Mouse (Mus musculus) megakaryocyte, embryonic 14.5 days (primary cell): Measurements from ENCODE around the gene Cck. TPM values are rescaled to one million over a fixed set of nuclear protein-coding genes. Genes with fewer than 3 reads are reported as not detected.

Source experiments
- H3K27me3 ChIP-seq: replicated peaks from 2 replicates; pipeline ENCODE3; 2012; ENCODE audit warnings: inconsistent platforms
- H3K36me3 ChIP-seq: replicated peaks from 2 replicates; pipeline ENCODE3; 2012; ENCODE audit warnings: low read length, inconsistent platforms, mixed read lengths
- H3K4me1 ChIP-seq: 2 replicates; pipeline ENCODE4 v1.6.1; 2012; ENCODE audit warnings: inconsistent platforms
- H3K4me3 ChIP-seq: replicated peaks from 2 replicates; pipeline ENCODE3; 2012; ENCODE audit warnings: moderate library complexity, mild to moderate bottlenecking, inconsistent platforms
- H3K9me3 ChIP-seq: 2 replicates; pipeline ENCODE4 v1.6.1; 2012; ENCODE audit warnings: inconsistent platforms
- FLI1 ChIP-seq: IDR thresholded peaks from 2 replicates; pipeline ENCODE4 v1.6.1; 2012; ENCODE audit warnings: low read length, inconsistent platforms, mixed read lengths
- GATA1 ChIP-seq: IDR thresholded peaks from 3 replicates; pipeline ENCODE4 v1.6.1; 2012; ENCODE audit warnings: mixed read lengths, low read length, inconsistent platforms, borderline replicate concordance
- polyA plus RNA-seq: library from polyadenylated mRNA; stranded (reverse); fragments of >175 nt; gene quantifications from 2 replicates; pipeline ENCODE4 v1.2.3, GENCODE M21; 2012; ENCODE audit warnings: low replicate concordance; ENCODE audit not compliant: insufficient read depth

Cck gene
- polyA plus RNA-seq, 1 experiment = not detected

- no peaks in the 10 kb centered on the region for H3K36me3 ChIP-seq
- no peak overlapping the region for H3K4me3 ChIP-seq
- no peaks in the 10 kb centered on the region for H3K9me3 ChIP-seq
- H3K4me1 ChIP-seq = peaks cover 4% of the 10 kb centered on the region; the same call in 1 of the 2 replicates
- no peak for TF ChIP-seq FLI1
- TF ChIP-seq GATA1 = no peak
- H3K27me3 ChIP-seq = peaks cover 81% of the 10 kb centered on the region
These were observed 608 bp upstream of the Cck start for GRCm38 (mm10) chr9:121496102-121496501.

- Histone ChIP-seq H3K4me3 (no peak overlapping the region), H3K36me3 (no peaks in the 10 kb centered on the region), H3K27me3 (peaks cover 89% of the 10 kb centered on the region), H3K4me1 (peaks cover 4% of the 10 kb centered on the region; the same call in 1 of the 2 replicates), H3K9me3 (no peaks in the 10 kb centered on the region)
- no peak for TF ChIP-seq GATA1
- no peak for TF ChIP-seq FLI1
These were observed 1.3 kb downstream of the Cck start for GRCm38 (mm10) chr9:121494006-121494767.

- H3K4me1 ChIP-seq = peaks cover 4% of the 10 kb centered on the region; the same call in 1 of the 2 replicates
- H3K4me3 ChIP-seq = no peak overlapping the region
- TF ChIP-seq FLI1 = no peak
- no peak for TF ChIP-seq GATA1
- 0 out of 2 replicates have a peak, but pooled peaks cover 11% of the 10 kb centered on the region for H3K9me3 ChIP-seq
- peaks cover 93% of the 10 kb centered on the region for H3K27me3 ChIP-seq
- no peaks in the 10 kb centered on the region for H3K36me3 ChIP-seq
These were observed 3.8 kb downstream of the Cck start for GRCm38 (mm10) chr9:121491592-121492240.

- peaks cover 78% of the 10 kb centered on the region for H3K27me3 ChIP-seq
- no peaks in the 10 kb centered on the region for H3K36me3 ChIP-seq
- no peak for TF ChIP-seq GATA1
- TF ChIP-seq FLI1 = no peak
- H3K4me1 ChIP-seq = no peaks in the 10 kb centered on the region
- H3K9me3 ChIP-seq = peaks cover 15% of the 10 kb centered on the region; the same call in 1 of the 2 replicates
- no peak overlapping the region for H3K4me3 ChIP-seq
These were observed 8.3 kb downstream of the Cck start for GRCm38 (mm10) chr9:121487216-121487615.

- Histone ChIP-seq H3K27me3 (peaks cover 62% of the 10 kb centered on the region), H3K36me3 (peaks cover under 1% of the 10 kb centered on the region), H3K4me3 (no peak overlapping the region), H3K9me3 (peaks cover 14% of the 10 kb centered on the region), H3K4me1 (peaks cover 15% of the 10 kb centered on the region)
- no peak for TF ChIP-seq FLI1
- no peak for TF ChIP-seq GATA1
These were observed 16.0 kb downstream of the Cck start for GRCm38 (mm10) chr9:121479453-121479852.

- Histone ChIP-seq H3K27me3 (peaks cover 51% of the 10 kb centered on the region), H3K9me3 (peaks cover 10% of the 10 kb centered on the region), H3K4me3 (no peak overlapping the region), H3K36me3 (peaks cover 16% of the 10 kb centered on the region), H3K4me1 (peaks cover 15% of the 10 kb centered on the region)
- TF ChIP-seq FLI1 (no peak), GATA1 (no peak)
These were observed 18.1 kb downstream of the Cck start for GRCm38 (mm10) chr9:121477305-121477911.

GRCm38 (mm10) chr9:121475488-121476452 lies 19.7 kb downstream of the Cck start:
- H3K36me3 ChIP-seq = peaks cover 29% of the 10 kb centered on the region
- no peak overlapping the region for H3K4me3 ChIP-seq
- TF ChIP-seq GATA1 = no peak
- no peak for TF ChIP-seq FLI1
- peaks cover 15% of the 10 kb centered on the region for H3K4me1 ChIP-seq
- H3K9me3 ChIP-seq = peaks cover 10% of the 10 kb centered on the region
- peaks cover 43% of the 10 kb centered on the region for H3K27me3 ChIP-seq

GRCm38 (mm10) chr9:121474771-121475170 lies 20.7 kb downstream of the Cck start:
- Histone ChIP-seq H3K4me1 (peaks cover 15% of the 10 kb centered on the region), H3K9me3 (peaks cover 9% of the 10 kb centered on the region), H3K36me3 (peaks cover 33% of the 10 kb centered on the region), H3K4me3 (no peak overlapping the region), H3K27me3 (peaks cover 42% of the 10 kb centered on the region)
- no peak for TF ChIP-seq FLI1
- no peak for TF ChIP-seq GATA1

- peaks cover 2% of the 10 kb centered on the region; the same call in 1 of the 2 replicates for H3K9me3 ChIP-seq
- no peaks in the 10 kb centered on the region; the same call in 1 of the 2 replicates for H3K4me1 ChIP-seq
- TF ChIP-seq GATA1 (no peak), FLI1 (no peak)
- H3K27me3 ChIP-seq = peaks cover 16% of the 10 kb centered on the region
- peaks cover 48% of the 10 kb centered on the region for H3K36me3 ChIP-seq
- no peak overlapping the region for H3K4me3 ChIP-seq
These were observed 25.8 kb downstream of the Cck start for GRCm38 (mm10) chr9:121469711-121470110.
